Mouse (Mus musculus) liver, postnatal 0 days (tissue): ENCODE results near the gene Rftn2.

ENCODE experiments used
- CTCF ChIP-seq: sonication (generic); IDR thresholded peaks from 2 replicates; pipeline ENCODE4 v1.5.1; 2016; ENCODE audit warnings: antibody characterized with exemption, low read depth
- EP300 ChIP-seq: IDR thresholded peaks from 2 replicates; pipeline ENCODE4 v1.6.1; 2016; ENCODE audit warnings: antibody characterized with exemption, low read depth, mild to moderate bottlenecking

DNA sequence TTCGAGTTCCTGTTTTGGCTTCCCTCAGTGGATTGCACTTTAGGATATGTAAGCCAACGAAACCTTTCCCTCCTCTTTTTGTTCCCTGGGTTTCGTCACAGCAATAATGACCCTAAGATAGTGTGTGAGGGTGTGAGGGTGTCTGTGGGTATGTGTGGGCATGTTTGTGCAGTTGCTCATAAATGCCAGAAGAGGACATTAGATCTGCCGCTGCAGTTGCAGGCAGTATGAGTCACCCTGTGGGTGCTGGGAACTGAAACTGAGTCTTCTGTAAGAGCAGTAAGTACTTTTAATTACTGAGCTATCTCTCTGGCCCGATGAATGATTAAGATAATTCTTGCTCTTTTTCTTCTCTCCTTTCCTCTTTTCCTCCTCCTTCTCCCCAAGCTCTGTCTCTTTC, 103.5 kb downstream of the Rftn2 start:
- TF ChIP-seq CTCF, result no peak
- no peak for TF ChIP-seq EP300
